Mouse (Mus musculus) heart, adult 8-10 months (tissue): ENCODE data around the gene Wipf2. TPM values are rescaled to one million over a fixed set of nuclear protein-coding genes. Genes with fewer than 3 reads are reported as not detected.

Experiments used
- DNase-seq: peaks from one replicate; pipeline ENCODE4 v3.0.0; 2022; ENCODE audit warnings: low spot score
- total RNA-seq, 4 experiments: library from RNA; stranded (reverse); gene quantifications; 2 replicates each; pipeline ENCODE4 v1.2.4; 2022

The Wipf2 gene
- total RNA-seq, 4 experiments from 2014 or later = 9.4 to 12.6 (median 11.5) TPM

- no peak for DNase-seq
Measured at GRCm38 (mm10) chr11:98854116-98854515, 9.3 kb upstream of the Wipf2 start.

- no peak for DNase-seq
Measured at GRCm38 (mm10) chr11:98854659-98855058, 8.8 kb upstream of the Wipf2 start.

- DNase-seq = peak; percentile 91
Measured at GRCm38 (mm10) chr11:98858759-98859731, 4.4 kb upstream of the Wipf2 start.

- DNase-seq = no peak
Measured at GRCm38 (mm10) chr11:98863751-98864429, 452 bp downstream of the Wipf2 start.

GRCm38 (mm10) chr11:98867293-98867692, 3.9 kb downstream of the Wipf2 start:
- no peak for DNase-seq

- DNase-seq = no peak
Measured at GRCm38 (mm10) chr11:98869906-98870305, 6.5 kb downstream of the Wipf2 start.

- no peak for DNase-seq
Measured at GRCm38 (mm10) chr11:98870791-98871190, 7.4 kb downstream of the Wipf2 start.

- DNase-seq = no peak
Measured at GRCm38 (mm10) chr11:98871416-98871815, 8.0 kb downstream of the Wipf2 start.

- DNase-seq = peak; percentile 49
Measured at GRCm38 (mm10) chr11:98872040-98872439, 8.6 kb downstream of the Wipf2 start.

GRCm38 (mm10) chr11:98873900-98874299, 10.5 kb downstream of the Wipf2 start:
- DNase-seq = peak; percentile 50

GRCm38 (mm10) chr11:98877001-98877400, 13.6 kb downstream of the Wipf2 start:
- DNase-seq = no peak

- no peak for DNase-seq
Measured at GRCm38 (mm10) chr11:98887703-98888102, 24.3 kb downstream of the Wipf2 start.

- DNase-seq = no peak
Measured at GRCm38 (mm10) chr11:98889077-98889476, 25.6 kb downstream of the Wipf2 start.

- no peak for DNase-seq
Measured at GRCm38 (mm10) chr11:98889977-98890376, 26.5 kb downstream of the Wipf2 start.

GRCm38 (mm10) chr11:98892426-98892825, 29.0 kb downstream of the Wipf2 start:
- DNase-seq = no peak

GRCm38 (mm10) chr11:98900529-98901125, 37.2 kb downstream of the Wipf2 start:
- no peak for DNase-seq

GRCm38 (mm10) chr11:98902621-98903245, 39.3 kb downstream of the Wipf2 start:
- DNase-seq = no peak

GRCm38 (mm10) chr11:98904577-98904976, 41.1 kb downstream of the Wipf2 start:
- no peak for DNase-seq

- DNase-seq = no peak
Measured at GRCm38 (mm10) chr11:98905033-98905432, 41.6 kb downstream of the Wipf2 start.

- DNase-seq = no peak
Measured at GRCm38 (mm10) chr11:98905583-98905982, 42.1 kb downstream of the Wipf2 start.

- DNase-seq = no peak
Measured at GRCm38 (mm10) chr11:98907063-98907436, 43.6 kb downstream of the Wipf2 start.
